Mouse (Mus musculus) midbrain, postnatal 0 days (tissue): ENCODE data around the gene Rnd2. TPM values are rescaled to one million over a fixed set of nuclear protein-coding genes. Genes with fewer than 3 reads are reported as not detected.
"Not testable (repeated sequence)": the region's sequence is repeated elsewhere in the genome, so short reads cannot be mapped to it uniquely, and the experiment has no call there.

Source experiments
- ATAC-seq: fragments of 200-750 bp; cut with Nextera tagmentation; 2 replicates; pipeline ENCODE4 v1.8.0; 2017; ENCODE audit warnings: moderate number of reproducible peaks, mild to moderate bottlenecking, moderate TSS enrichment, moderate library complexity; ENCODE audit not compliant: low FRiP score
- DNase-seq: peaks from one replicate; pipeline ENCODE4 v3.0.0-alpha.2; 2015; ENCODE audit warnings: low spot score
- H3K27ac ChIP-seq: fragments of 300-500 bp; sonication (generic); 2 replicates; pipeline ENCODE4 v1.5.1; 2014; ENCODE audit warnings: low read depth, mild to moderate bottlenecking, low read length, mixed read lengths
- H3K27me3 ChIP-seq: fragments of 300-500 bp; sonication (generic); 2 replicates; pipeline ENCODE4 v1.6.1; 2014; ENCODE audit warnings: low read length, control low read depth, mixed read lengths; ENCODE audit not compliant: insufficient read depth
- H3K36me3 ChIP-seq: fragments of 300-500 bp; sonication (generic); 2 replicates; pipeline ENCODE4 v1.6.1; 2014; ENCODE audit warnings: low read length, control low read depth, mixed read lengths; ENCODE audit not compliant: insufficient read depth
- H3K4me1 ChIP-seq: fragments of 300-500 bp; sonication (generic); 2 replicates; pipeline ENCODE4 v1.6.1; 2014; ENCODE audit warnings: mild to moderate bottlenecking, control low read depth, antibody characterized with exemption, low read length, mixed read lengths; ENCODE audit not compliant: insufficient read depth
- H3K4me2 ChIP-seq: fragments of 300-500 bp; sonication (generic); 2 replicates; pipeline ENCODE4 v1.6.1; 2014; ENCODE audit warnings: low read depth, mild to moderate bottlenecking, low read length, mixed read lengths; ENCODE audit not compliant: poor library complexity, severe bottlenecking
- H3K4me3 ChIP-seq: fragments of 300-500 bp; sonication (generic); 2 replicates; pipeline ENCODE4 v1.5.1; 2014; ENCODE audit warnings: low read depth, mild to moderate bottlenecking, low read length, moderate library complexity
- H3K9ac ChIP-seq: fragments of 300-500 bp; sonication (generic); replicated peaks from 2 replicates; pipeline ENCODE4 v1.6.1; 2014; ENCODE audit warnings: mild to moderate bottlenecking, low read length, moderate library complexity, mixed read lengths; ENCODE audit not compliant: poor library complexity, severe bottlenecking
- H3K9me3 ChIP-seq: fragments of 300-500 bp; sonication (generic); 2 replicates; pipeline ENCODE4 v1.6.1; 2016; ENCODE audit warnings: low read length, control low read depth
- CTCF ChIP-seq: IDR thresholded peaks from 2 replicates; pipeline ENCODE4 v1.5.1; 2016; ENCODE audit warnings: antibody characterized with exemption, mild to moderate bottlenecking
- WGBS: fragments of 180-500 bp; shearing (Covaris S2); extraction: QIAGEN DNeasy Blood & Tissue Kit; methylation state at CpG from one replicate; pipeline ENCODE4 v1.1.7; 2014; 5-methylcytosine and 5-hydroxymethylcytosine counted together
- polyA plus RNA-seq: library from polyadenylated mRNA; unstranded; fragments of >200 nt; fragmentation: Nextera tagmentation; extraction: Ambion mirVana; gene quantifications from 2 replicates; pipeline ENCODE4 v1.2.1, GENCODE M21; 2015
- total RNA-seq: library from RNA; depleted of rRNA; stranded (reverse); fragments of >200 nt; gene quantifications from 2 replicates; pipeline ENCODE4 v1.2.3, GENCODE M21; 2014

Gene Rnd2
- total and polyA plus RNA-seq, 2 experiments from 2014 or later = 90.5 to 104 TPM

DNA sequence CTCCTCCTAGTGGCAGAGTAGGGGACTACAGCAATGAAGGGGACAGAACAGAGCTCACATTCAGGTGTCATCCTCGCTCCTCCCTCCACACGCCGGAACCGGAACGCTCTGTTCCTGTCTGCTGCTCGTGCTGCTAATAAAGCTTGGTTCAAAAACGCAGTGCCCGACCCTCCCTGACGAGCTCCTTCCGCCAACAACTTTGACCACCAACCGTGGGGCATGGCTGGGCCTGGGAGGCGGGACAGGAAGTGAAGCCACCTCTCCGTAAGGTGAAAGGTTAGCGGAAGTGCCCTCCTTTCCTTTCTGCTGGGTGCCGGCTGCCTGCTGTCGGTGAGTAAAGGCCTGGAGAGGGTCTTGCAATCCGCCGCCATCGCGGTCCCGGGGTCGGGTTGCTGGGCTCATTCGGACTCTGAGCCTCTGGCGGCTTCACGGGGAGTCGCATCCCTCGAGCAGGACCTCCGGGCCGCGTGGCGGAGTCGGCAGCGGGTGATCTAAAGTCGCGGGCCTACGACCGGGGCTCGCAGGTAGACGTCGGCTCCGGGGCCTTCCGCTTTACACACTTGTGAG, 22.6 kb upstream of the Rnd2 start, which contains the start of gene Rpl27:
Gene Rpl27 (plus strand): TSS at position 172 of the 567 bp plus-strand sequence.
- H3K9me3 ChIP-seq = no peaks in the 10 kb centered on the region
- no peaks in the 10 kb centered on the region for H3K27me3 ChIP-seq
- H3K27ac ChIP-seq = peak within 1 kb of the TSS; percentile 91
- peak within 1 kb of the TSS; percentile 93 for H3K9ac ChIP-seq
- H3K4me2 ChIP-seq = peak within 1 kb of the TSS; percentile 73
- peak within 1 kb of the TSS; percentile 76 for H3K4me3 ChIP-seq
- H3K4me1 ChIP-seq = 0 out of 2 replicates have a peak, but pooled peaks cover 3% of the 10 kb centered on the region
- DNase-seq (peak; percentile 99), ATAC-seq (peak; percentile 97)
- WGBS = under 1% methylated on average over 42 of the region's 42 CpGs
- peak; percentile 90 for TF ChIP-seq CTCF
- peaks cover 18% of the 10 kb centered on the region for H3K36me3 ChIP-seq

DNA sequence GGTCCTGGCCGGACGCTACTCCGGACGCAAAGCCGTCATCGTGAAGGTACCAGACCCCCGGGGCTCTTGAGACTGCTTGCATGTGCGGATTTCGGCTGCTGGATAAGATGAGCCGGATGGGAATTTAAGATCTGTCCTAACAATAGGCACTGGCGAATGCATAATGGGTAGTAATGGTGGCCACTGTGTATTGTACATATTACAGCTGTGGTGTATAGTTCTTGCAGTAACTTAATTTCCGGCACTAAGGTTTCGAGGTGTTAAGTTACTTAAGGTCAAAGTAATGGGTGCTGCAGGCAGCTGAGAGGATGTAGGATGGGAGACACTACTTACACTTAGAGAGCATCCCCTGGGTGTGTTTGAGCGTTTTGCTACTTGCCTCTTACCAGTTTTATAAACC, 22.0 kb upstream of the Rnd2 start:
- WGBS = 2% methylated on average over 14 of the region's 14 CpGs
- peak overlapping the region; percentile 91 for H3K27ac ChIP-seq
- peak overlapping the region; percentile 76 for H3K4me3 ChIP-seq
- H3K4me2 ChIP-seq = peak overlapping the region; percentile 73
- H3K4me1 ChIP-seq = 0 out of 2 replicates have a peak, but pooled peaks cover 3% of the 10 kb centered on the region
- no peak for DNase-seq
- no peaks in the 10 kb centered on the region for H3K27me3 ChIP-seq
- H3K36me3 ChIP-seq = peaks cover 18% of the 10 kb centered on the region
- H3K9ac ChIP-seq = peak overlapping the region; percentile 93
- no peaks in the 10 kb centered on the region for H3K9me3 ChIP-seq
- TF ChIP-seq CTCF = no peak
- no peak; the same call in 1 of the 2 replicates for ATAC-seq

DNA sequence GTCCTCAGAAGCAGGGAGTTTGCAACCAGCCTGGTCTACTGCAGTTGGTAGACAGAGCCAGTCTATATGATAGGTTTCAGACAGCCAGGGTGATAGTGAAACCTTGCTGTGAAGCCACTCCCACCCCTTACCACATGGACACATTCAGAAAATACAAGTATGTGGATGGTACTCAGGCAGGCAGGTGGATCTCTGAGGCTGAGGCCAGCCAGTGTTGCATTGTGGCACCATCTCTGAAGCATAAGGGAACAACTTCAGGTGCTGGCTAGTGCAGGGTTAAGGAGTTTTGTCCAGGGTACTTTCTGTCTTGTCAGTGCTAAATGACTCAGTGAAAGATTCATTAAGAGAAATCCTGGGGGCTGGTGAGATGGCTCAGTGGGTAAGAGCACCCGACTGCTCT, 18.5 kb upstream of the Rnd2 start:
- H3K27me3 ChIP-seq = no peaks in the 10 kb centered on the region
- TF ChIP-seq CTCF = no peak
- H3K4me2 ChIP-seq = no peak overlapping the region
- no peak overlapping the region for H3K4me3 ChIP-seq
- DNase-seq (no peak), ATAC-seq (no peak)
- no peak overlapping the region for H3K27ac ChIP-seq
- WGBS = 93% methylated on average over 1 of the region's 1 CpGs
- 0 out of 2 replicates have a peak, but pooled peaks cover 3% of the 10 kb centered on the region for H3K4me1 ChIP-seq
- no peaks in the 10 kb centered on the region for H3K9me3 ChIP-seq
- H3K9ac ChIP-seq = no peak overlapping the region
- peaks cover 18% of the 10 kb centered on the region for H3K36me3 ChIP-seq

DNA sequence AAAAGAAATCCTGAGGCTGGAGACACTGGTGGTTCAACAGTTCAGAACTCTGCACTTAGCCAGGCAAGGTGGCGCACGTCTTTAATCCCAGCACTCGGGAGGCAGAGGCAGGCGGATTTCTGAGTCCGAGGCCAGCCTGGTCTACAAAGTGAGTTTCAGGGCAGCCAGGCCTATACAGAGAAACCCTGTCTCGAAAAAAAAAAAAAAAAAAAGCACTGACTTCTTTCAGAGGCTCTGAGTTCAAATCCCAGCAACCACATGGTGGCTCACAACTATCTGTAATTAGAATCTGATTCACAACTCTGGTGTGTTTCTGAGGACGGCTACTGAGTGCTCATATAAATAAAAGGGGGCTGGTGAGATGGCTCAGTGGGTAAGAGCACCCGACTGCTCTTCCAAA, 17.9 kb upstream of the Rnd2 start:
- not testable (repeated sequence) for H3K27me3 ChIP-seq, DNase-seq, H3K4me3 ChIP-seq, H3K4me2 ChIP-seq, ATAC-seq, H3K27ac ChIP-seq, H3K9me3 ChIP-seq, H3K9ac ChIP-seq, H3K4me1 ChIP-seq
- WGBS = 93% methylated on average over 8 of the region's 8 CpGs
- peaks cover 18% of the 10 kb centered on the region for H3K36me3 ChIP-seq

DNA sequence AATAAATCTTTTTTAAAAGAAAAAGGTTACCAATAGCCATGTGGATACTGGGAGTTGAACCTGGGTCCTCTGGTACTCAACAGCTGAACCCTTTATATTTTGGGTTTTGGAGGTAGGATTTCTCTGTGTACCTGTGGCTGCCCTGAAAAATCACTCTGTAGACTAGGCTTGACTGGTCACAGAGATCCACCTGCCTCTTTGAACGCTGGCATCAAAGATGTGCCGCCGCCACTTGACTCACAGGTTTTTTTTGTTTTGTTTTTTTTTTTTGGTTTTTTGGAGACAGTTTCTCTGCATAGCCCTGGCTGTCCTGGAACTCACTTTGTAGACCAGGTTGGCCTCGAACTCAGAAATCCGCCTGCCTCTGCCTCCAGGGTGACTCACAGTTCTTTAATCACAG, 17.0 kb upstream of the Rnd2 start:
- Histone ChIP-seq H3K9ac (no peak overlapping the region), H3K4me3 (no peak overlapping the region), H3K4me2 (no peak overlapping the region), H3K4me1 (0 out of 2 replicates have a peak, but pooled peaks cover 3% of the 10 kb centered on the region), H3K36me3 (peaks cover 18% of the 10 kb centered on the region), H3K27me3 (no peaks in the 10 kb centered on the region), H3K9me3 (no peaks in the 10 kb centered on the region), H3K27ac (no peak overlapping the region)
- DNase-seq (no peak), ATAC-seq (no peak)
- no peak for TF ChIP-seq CTCF
- 87% methylated on average over 5 of the region's 5 CpGs for WGBS

DNA sequence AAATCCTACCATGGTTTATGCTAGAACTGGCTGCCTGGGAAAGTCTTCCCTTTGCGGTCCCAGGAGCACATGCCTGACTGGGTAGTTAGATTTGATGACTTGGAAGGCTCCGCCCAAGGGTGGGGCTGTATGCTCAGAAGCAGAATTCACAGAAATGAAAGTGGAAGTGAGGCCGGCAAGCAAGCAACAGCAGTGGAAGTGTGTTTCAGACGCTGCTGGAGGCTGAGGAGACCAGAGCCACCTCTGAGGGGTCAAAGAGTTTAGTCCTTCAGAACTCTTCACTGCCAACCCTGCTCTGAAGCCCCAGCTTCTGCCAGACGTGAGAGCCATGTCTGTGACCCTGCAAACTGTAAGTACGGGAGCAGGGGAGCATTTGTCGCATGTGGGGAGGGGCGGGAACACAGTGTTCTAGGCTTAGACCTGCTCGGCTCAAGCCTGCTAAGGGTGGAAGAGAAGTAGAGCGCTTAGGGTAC, 16.5 kb upstream of the Rnd2 start, which contains the start of gene Ifi35:
Gene Ifi35 (plus strand): TSS at position 134 of the 473 bp plus-strand sequence.
- no peak for TF ChIP-seq CTCF
- no peaks in the 10 kb centered on the region for H3K9me3 ChIP-seq
- H3K4me3 ChIP-seq = 0 out of 2 replicates have a peak within 1 kb of the TSS, but pooled peaks have one; percentile 13
- no peak for ATAC-seq
- H3K36me3 ChIP-seq = peaks cover 18% of the 10 kb centered on the region
- 0 out of 2 replicates have a peak, but pooled peaks cover 3% of the 10 kb centered on the region for H3K4me1 ChIP-seq
- no peak within 1 kb of the TSS for H3K9ac ChIP-seq
- H3K27me3 ChIP-seq = no peaks in the 10 kb centered on the region
- 44% methylated on average over 10 of the region's 10 CpGs for WGBS
- no peak for DNase-seq
- no peak within 1 kb of the TSS for H3K4me2 ChIP-seq
- 0 out of 2 replicates have a peak within 1 kb of the TSS, but pooled peaks have one; percentile 6 for H3K27ac ChIP-seq
